Mouse (Mus musculus) liver, embryonic 13.5 days (tissue): ENCODE measurements around the gene Agt. TPM values are rescaled to one million over a fixed set of nuclear protein-coding genes. Genes with fewer than 3 reads are reported as not detected.

ENCODE experiments used
- ATAC-seq: fragments of 200-750 bp; cut with Nextera tagmentation; 2 replicates; pipeline ENCODE4 v1.8.0; 2017; ENCODE audit warnings: low read depth, mild to moderate bottlenecking, moderate number of reproducible peaks, moderate library complexity
- DNase-seq: peaks from one replicate; pipeline ENCODE4 v3.0.0; 2022
- H3K27ac ChIP-seq: fragments of 300-500 bp; sonication (generic); 2 replicates; pipeline ENCODE4 v1.5.1; 2015; ENCODE audit warnings: moderate library complexity, mild to moderate bottlenecking, inconsistent platforms
- H3K27me3 ChIP-seq: fragments of 300-500 bp; sonication (generic); 2 replicates; pipeline ENCODE4 v1.6.1; 2015; ENCODE audit warnings: mild to moderate bottlenecking, inconsistent platforms
- H3K36me3 ChIP-seq: fragments of 300-500 bp; sonication (generic); 2 replicates; pipeline ENCODE4 v1.6.1; 2015; ENCODE audit warnings: mild to moderate bottlenecking, inconsistent platforms
- H3K4me1 ChIP-seq: fragments of 300-500 bp; sonication (generic); replicated peaks from 2 replicates; pipeline ENCODE4 v1.6.1; 2015; ENCODE audit warnings: inconsistent platforms
- H3K4me2 ChIP-seq: fragments of 300-500 bp; sonication (generic); 2 replicates; pipeline ENCODE4 v1.6.1; 2015; ENCODE audit warnings: inconsistent platforms, mild to moderate bottlenecking, moderate library complexity
- H3K4me3 ChIP-seq: fragments of 300-500 bp; sonication (generic); replicated peaks from 2 replicates; pipeline ENCODE4 v1.5.1; 2015; ENCODE audit warnings: mild to moderate bottlenecking, inconsistent platforms
- H3K9ac ChIP-seq: fragments of 300-500 bp; sonication (generic); 2 replicates; pipeline ENCODE4 v1.6.1; 2015; ENCODE audit warnings: mild to moderate bottlenecking, inconsistent platforms
- H3K9me3 ChIP-seq: fragments of 300-500 bp; sonication (generic); replicated peaks from 2 replicates; pipeline ENCODE4 v1.6.1; 2016; ENCODE audit warnings: inconsistent platforms
- WGBS: fragments of 180-500 bp; shearing (Covaris S2); methylation state at CpG from one replicate; pipeline ENCODE4 v1.1.7; 2015; ENCODE audit not compliant: insufficient replicate concordance; 5-methylcytosine and 5-hydroxymethylcytosine counted together
- polyA plus RNA-seq: library from polyadenylated mRNA; unstranded; fragments of >200 nt; fragmentation: Nextera tagmentation; extraction: Ambion mirVana; gene quantifications from 2 replicates; pipeline ENCODE4 v1.2.1, GENCODE M21; 2015

Gene Agt
- polyA plus RNA-seq = 50.2 and 54.9 TPM in 2 replicates

DNA sequence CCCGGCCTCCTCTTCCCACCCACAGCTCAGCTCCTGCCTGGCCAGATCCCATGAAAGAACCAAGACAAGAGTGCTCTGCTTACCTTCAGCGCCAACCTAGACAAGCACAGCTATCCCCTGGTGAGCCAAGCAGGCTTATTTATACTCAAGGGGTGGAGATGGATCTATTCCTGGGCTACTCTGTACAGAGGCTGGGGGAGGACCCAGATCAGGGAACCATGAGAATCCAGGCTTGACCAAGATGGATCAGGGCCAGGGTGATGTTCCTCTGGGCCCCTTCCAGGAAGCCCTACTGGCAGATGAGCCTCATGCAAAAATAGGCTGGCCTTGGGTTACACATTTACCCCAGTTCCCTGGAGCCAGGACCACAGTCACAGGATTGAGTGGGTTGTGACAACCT, at the start of gene Agt:
Gene Agt (minus strand): TSS at position 114 of the 400 bp plus-strand sequence.
- Histone ChIP-seq H3K9ac (peak within 1 kb of the TSS; percentile 50), H3K4me2 (peak within 1 kb of the TSS; percentile 47)
- DNase-seq = no peak

DNA sequence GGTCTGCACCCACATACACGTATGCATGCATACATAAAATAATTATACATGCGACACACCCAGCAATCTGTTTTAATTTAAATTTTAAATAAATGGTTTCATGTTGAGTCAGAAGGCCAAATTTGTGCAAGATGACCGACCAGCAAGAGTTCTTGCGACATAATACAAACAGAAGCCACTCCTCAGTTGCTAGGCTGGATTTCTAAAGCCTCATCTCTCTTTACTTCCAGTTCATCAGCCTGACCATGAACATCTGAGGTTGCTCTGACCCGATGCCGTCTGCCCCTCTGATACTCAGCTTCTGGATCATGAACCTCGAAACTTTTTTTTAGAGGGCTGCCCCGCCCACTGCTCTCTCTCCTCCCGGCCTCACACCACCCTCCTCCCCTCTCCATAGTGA, 48.7 kb upstream of the Agt start:
- no peak for ATAC-seq
- WGBS = 50% methylated on average over 9 of the region's 9 CpGs
- no peak for DNase-seq
- Histone ChIP-seq H3K4me2 (no peak overlapping the region), H3K4me1 (0 out of 2 replicates have a peak, but pooled peaks cover 4% of the 10 kb centered on the region), H3K4me3 (no peak overlapping the region), H3K27me3 (peaks cover 8% of the 10 kb centered on the region), H3K9me3 (no peaks in the 10 kb centered on the region), H3K27ac (no peak overlapping the region), H3K9ac (no peak overlapping the region), H3K36me3 (no peaks in the 10 kb centered on the region)

More for the DNA sequence above, at the start of gene Agt:
- no peaks in the 10 kb centered on the region for H3K36me3 ChIP-seq
- WGBS = 68% methylated on average over 2 of the region's 2 CpGs
- H3K4me1 ChIP-seq = peaks cover 17% of the 10 kb centered on the region
- peak; percentile 34 for ATAC-seq
- no peaks in the 10 kb centered on the region for H3K9me3 ChIP-seq
- no peaks in the 10 kb centered on the region for H3K27me3 ChIP-seq
- peak within 1 kb of the TSS; percentile 82 for H3K27ac ChIP-seq
- H3K4me3 ChIP-seq = peak within 1 kb of the TSS; percentile 26

DNA sequence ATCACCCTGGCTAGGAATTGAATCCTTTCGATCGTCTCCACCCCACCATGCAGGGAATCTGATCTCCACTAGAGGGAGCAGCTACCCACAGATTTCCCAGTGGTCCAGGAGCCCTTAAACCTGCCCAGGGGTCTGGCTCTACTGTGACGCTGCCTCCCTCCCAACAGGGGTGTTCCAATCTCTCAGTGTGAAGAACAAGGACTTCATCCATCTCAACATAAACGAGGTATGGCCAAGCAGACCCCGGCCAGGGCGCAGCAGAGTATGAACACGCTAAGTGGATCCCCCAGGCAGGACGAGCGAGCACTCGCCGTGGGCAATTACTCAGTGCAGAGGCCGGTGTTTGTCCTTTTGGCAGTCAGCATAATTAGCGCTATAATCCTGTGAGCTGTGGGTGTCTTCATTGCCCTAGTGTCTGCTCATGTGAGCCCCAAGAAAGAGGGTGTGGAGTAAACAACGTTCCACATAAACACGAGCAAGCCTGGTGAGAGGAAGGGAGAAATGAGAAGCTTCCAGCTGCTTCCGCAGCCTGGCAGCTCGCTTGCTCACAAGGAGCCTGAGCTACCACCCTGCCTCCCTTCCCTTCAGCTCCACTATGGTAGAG, 47.9 kb upstream of the Agt start:
- Histone ChIP-seq H3K9me3 (no peaks in the 10 kb centered on the region), H3K4me2 (peak overlapping the region; percentile 54), H3K4me1 (0 out of 2 replicates have a peak, but pooled peaks cover 4% of the 10 kb centered on the region), H3K9ac (no peak overlapping the region), H3K36me3 (no peaks in the 10 kb centered on the region), H3K27me3 (peaks cover 8% of the 10 kb centered on the region), H3K4me3 (peak overlapping the region; percentile 15; the same call in 1 of the 2 replicates), H3K27ac (no peak overlapping the region)
- DNase-seq (peak; percentile 10), ATAC-seq (peak; percentile 40; the same call in 1 of the 2 replicates)
- WGBS = 14% methylated on average over 17 of the region's 17 CpGs

DNA sequence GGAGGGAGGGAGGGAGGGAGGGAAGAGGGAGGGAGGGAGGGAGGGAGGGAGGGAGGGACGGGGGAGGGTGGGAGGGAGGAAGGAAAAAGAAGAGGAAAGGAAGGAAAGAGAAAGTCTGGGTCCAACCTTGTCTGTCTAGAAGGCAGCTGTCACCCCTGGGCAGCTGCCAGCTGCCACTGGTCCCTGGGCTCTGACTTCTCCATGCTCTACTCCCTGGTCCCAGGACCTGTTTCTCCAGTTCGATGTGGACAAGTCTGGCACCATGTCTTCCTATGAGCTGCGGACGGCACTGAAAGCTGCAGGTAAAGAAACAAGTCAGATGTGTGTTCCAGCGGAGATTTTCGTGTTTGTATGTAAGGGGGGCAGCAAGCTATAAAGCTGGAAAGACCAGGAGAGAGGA, 44.8 kb upstream of the Agt start:
- H3K36me3 ChIP-seq = no peaks in the 10 kb centered on the region
- H3K4me2 ChIP-seq = no peak overlapping the region
- H3K9me3 ChIP-seq = no peaks in the 10 kb centered on the region
- H3K9ac ChIP-seq = no peak overlapping the region
- ATAC-seq (no peak), DNase-seq (no peak)
- 61% methylated on average over 5 of the region's 6 CpGs for WGBS
- H3K27me3 ChIP-seq = peaks cover 8% of the 10 kb centered on the region
- H3K4me1 ChIP-seq = 0 out of 2 replicates have a peak, but pooled peaks cover 4% of the 10 kb centered on the region
- H3K27ac ChIP-seq = no peak overlapping the region
- H3K4me3 ChIP-seq = no peak overlapping the region

DNA sequence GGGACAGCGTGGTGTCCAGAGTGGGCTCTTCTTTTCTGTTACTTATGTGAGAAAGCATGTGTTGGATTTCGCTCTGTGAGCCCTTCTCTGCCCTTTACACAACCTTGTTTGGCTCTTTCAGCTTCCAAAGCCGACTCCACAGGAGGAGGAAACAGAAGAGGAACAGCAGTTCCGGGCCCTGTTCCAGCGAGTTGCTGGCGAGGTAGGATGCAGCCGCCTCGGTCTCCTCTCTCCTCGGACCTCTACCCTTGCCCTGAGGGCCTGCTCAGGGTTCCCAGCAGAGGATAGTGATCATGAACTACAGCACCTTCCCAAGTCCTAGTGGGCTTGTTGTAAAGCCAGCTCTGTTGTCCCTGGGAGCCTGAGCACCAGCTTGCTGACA, 39.5 kb upstream of the Agt start:
- Histone ChIP-seq H3K27me3 (no peaks in the 10 kb centered on the region), H3K4me3 (no peak overlapping the region), H3K27ac (no peak overlapping the region), H3K4me1 (no peaks in the 10 kb centered on the region), H3K36me3 (no peaks in the 10 kb centered on the region), H3K9ac (no peak overlapping the region), H3K9me3 (no peaks in the 10 kb centered on the region), H3K4me2 (no peak overlapping the region)
- no peak for DNase-seq
- ATAC-seq = no peak
- WGBS = 56% methylated on average over 9 of the region's 9 CpGs

DNA sequence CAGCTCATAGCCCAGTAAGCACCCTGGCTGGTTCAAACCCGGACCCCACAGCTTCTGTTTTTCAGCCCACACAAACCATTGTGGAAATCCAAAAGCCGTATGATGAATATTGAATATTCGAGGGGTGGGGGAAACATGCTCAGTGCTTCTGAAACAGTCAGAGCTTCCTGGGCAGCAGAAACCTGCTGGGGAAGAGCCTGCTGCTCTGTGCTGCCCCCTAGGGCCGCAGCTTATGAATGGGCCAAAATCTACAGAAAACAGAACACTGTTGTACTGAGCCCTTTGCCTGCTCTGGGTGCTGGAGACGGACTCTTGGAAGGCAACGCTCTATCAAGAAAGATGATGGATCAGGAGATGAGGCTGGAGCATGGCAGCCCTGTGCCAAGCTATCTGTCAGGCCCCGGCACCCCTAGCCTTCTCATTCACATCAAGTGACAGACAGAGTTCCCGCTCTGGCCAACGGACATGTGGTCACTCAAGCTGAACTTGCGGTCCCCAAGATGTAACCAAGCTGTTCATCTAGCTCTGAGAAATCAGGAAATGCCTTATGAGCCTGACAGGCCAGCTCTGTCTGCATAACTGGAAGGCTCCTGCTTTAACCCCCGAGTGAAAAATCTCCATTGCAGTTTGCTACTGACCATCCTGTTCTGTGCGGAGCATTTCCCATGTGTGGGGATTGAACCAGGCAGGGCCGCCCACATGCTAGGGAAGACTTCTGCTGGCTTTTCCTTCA, 38.9 kb upstream of the Agt start:
- Histone ChIP-seq H3K4me3 (no peak overlapping the region), H3K36me3 (no peaks in the 10 kb centered on the region), H3K4me2 (no peak overlapping the region), H3K27me3 (no peaks in the 10 kb centered on the region), H3K9me3 (no peaks in the 10 kb centered on the region), H3K27ac (no peak overlapping the region), H3K4me1 (no peaks in the 10 kb centered on the region), H3K9ac (no peak overlapping the region)
- DNase-seq = no peak
- WGBS = 59% methylated on average over 13 of the region's 13 CpGs
- no peak for ATAC-seq

DNA sequence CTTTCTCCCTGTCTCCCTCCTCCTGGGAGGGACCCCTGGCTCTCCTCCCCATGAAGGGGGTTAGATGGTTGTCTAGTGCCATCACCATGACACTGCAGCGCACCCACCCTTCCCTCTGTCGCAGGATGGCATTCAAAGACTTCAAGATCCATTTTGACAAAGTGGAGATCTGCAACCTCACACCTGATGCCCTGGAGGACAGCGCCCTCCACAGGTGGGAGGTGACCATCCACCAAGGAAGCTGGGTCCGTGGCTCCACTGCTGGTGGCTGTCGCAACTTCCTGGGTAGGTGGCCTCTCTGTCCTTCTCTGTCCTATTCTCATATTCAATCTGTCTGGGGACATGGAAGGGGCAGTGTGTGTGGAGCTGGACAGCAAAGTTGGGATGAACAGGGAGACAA, 34.6 kb upstream of the Agt start:
- no peak for DNase-seq
- H3K4me3 ChIP-seq = no peak overlapping the region
- no peaks in the 10 kb centered on the region for H3K27me3 ChIP-seq
- H3K9me3 ChIP-seq = no peaks in the 10 kb centered on the region
- WGBS = 51% methylated on average over 5 of the region's 5 CpGs
- H3K27ac ChIP-seq = no peak overlapping the region
- H3K4me2 ChIP-seq = no peak overlapping the region
- no peaks in the 10 kb centered on the region for H3K36me3 ChIP-seq
- no peak for ATAC-seq
- H3K9ac ChIP-seq = no peak overlapping the region
- H3K4me1 ChIP-seq = no peaks in the 10 kb centered on the region

DNA sequence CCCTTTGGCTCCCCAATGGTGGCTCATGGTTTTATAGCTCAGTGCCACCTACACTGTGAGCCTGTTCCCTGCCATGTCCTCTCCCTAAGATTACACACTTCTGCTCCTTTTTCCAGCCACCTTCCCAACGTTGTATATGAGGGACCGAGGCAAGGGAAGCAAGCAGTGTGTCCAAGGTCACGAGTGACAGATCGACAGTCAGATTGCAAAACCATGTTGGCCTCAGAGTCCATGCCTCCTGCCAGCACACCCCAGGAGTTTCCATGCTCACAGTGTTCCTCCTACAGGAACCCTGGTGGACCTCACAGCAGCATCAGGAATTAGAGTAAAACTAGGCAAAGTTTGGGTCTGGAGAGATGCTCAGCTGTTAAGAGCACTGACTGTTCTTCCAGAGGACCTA, 19.9 kb upstream of the Agt start:
- Histone ChIP-seq H3K27me3 (no peaks in the 10 kb centered on the region), H3K36me3 (no peaks in the 10 kb centered on the region), H3K9me3 (no peaks in the 10 kb centered on the region), H3K4me1 (peaks cover 17% of the 10 kb centered on the region), H3K9ac (no peak overlapping the region), H3K4me2 (no peak overlapping the region), H3K27ac (no peak overlapping the region), H3K4me3 (no peak overlapping the region)
- no peak for DNase-seq
- WGBS = 55% methylated on average over 4 of the region's 4 CpGs
- no peak for ATAC-seq

DNA sequence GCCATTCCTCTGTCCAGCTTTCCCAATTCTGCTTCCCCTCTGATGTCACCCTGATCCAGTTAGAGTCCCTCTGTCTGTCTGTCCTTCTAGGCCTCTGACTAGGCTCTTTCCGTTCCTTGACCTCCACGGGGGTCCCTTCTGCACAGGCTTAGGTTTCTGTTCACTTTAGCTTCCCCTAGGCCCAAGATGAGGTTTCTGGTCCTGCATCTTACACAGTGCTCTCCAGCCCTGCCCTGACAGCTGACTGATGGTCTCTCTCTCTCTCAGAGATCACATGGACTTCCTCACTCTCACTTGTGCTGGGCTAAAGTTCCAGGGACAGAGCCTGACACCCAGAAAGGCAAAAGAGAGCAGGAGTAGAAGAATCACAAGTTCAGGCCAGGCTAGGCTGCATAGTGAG, 17.1 kb upstream of the Agt start:
- whole genome bisulfite sequencing = 60% methylated on average over 2 of the region's 2 CpGs
- H3K4me1 ChIP-seq = peaks cover 17% of the 10 kb centered on the region
- no peaks in the 10 kb centered on the region for H3K9me3 ChIP-seq
- no peaks in the 10 kb centered on the region for H3K27me3 ChIP-seq
- H3K27ac ChIP-seq = no peak overlapping the region
- no peaks in the 10 kb centered on the region for H3K36me3 ChIP-seq
- DNase-seq = no peak
- ATAC-seq = no peak
- no peak overlapping the region for H3K4me3 ChIP-seq
- H3K9ac ChIP-seq = no peak overlapping the region
- H3K4me2 ChIP-seq = no peak overlapping the region

DNA sequence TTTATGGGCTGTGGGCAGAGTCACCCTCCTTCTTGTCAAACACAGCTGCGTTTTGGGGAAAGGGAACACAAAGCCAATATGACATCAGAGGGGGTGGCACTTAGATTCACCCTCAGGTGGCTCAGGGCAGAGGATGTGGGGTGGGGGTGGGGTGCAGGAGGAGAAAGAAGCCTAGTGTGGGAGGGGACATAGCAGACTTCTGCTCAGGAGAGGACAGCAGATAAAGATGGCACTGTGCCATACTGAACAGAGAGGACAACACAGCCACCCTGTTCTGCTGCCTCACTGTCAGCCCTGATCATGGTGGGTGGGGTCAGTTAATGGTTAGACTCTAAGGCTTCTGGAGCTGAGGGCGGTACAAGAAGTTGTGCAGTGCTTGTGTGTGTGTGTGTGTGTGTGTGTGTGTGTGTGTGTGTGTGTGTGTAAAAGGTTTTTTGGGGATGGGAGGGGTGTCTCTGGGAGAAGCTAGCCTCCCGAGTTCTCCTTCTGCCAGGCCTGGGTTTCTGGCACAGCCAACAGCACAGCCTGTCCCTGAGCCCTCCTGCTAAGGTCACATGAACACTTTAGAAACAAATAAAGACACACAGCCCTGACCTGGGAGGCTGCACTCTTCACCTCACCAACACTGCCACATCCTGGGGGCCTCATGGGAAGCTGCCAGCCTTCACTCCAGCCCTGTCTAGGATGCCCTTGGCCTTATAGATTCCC, 16.4 kb upstream of the Agt start:
- ATAC-seq = peak; percentile 43
- no peak overlapping the region for H3K9ac ChIP-seq
- no peak overlapping the region for H3K4me3 ChIP-seq
- DNase-seq = no peak
- H3K4me2 ChIP-seq = no peak overlapping the region
- H3K27ac ChIP-seq = no peak overlapping the region
- peaks cover 17% of the 10 kb centered on the region for H3K4me1 ChIP-seq
- no peaks in the 10 kb centered on the region for H3K9me3 ChIP-seq
- no peaks in the 10 kb centered on the region for H3K27me3 ChIP-seq
- WGBS = 26% methylated on average over 3 of the region's 3 CpGs
- H3K36me3 ChIP-seq = no peaks in the 10 kb centered on the region

DNA sequence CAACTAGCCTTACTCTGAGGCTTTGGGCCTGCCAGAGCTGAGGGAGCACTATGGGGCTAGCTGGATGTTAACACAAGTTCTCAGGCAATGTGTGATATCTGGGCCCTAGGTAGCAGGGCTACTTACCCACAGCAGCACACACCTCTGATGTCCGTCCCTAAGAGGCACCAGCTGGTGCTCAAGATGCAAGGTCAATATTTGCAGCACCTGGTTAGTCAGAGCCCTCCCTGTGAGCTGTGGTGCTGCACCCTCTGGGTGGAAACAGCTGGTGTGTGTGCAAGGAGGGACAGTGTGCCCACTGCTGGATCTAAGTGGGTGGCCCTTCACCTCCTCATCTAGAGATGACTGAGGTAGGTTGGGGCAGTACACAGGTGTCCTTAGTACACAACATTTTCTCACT, 7.2 kb upstream of the Agt start:
- H3K4me2 ChIP-seq = no peak overlapping the region
- DNase-seq = no peak
- no peaks in the 10 kb centered on the region for H3K27me3 ChIP-seq
- H3K9me3 ChIP-seq = no peaks in the 10 kb centered on the region
- H3K4me1 ChIP-seq = peaks cover 4% of the 10 kb centered on the region; the same call in 1 of the 2 replicates
- no peak for ATAC-seq
- no peaks in the 10 kb centered on the region for H3K36me3 ChIP-seq
- 74% methylated on average over 1 of the region's 1 CpGs for WGBS
- no peak overlapping the region for H3K4me3 ChIP-seq
- H3K27ac ChIP-seq = no peak overlapping the region
- H3K9ac ChIP-seq = no peak overlapping the region
